In the genomic region with DNA sequence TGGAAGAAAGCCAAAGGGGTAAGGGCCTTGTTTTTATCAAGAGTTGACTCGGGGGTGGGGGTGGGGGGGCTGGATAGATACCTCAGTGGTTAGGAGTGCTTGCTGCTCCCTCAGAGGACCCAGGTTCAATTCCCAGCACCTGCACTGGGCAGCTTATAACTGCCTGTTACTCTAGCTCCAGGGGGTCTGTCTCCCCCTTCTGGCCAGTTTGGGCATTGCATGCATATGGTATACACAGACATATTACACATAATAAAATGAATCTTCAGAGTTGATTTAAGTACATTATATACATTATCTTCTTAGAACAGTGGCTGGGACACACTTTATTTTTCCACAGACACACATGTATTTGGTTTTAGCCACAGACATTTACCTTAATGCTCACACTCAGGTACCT, we compare ENCODE assay signal across 18 mouse cellular contexts.
DNase-seq lines count a peak whose midpoint lies in the region; ATAC-seq and TF ChIP-seq lines count a peak whose summit lies in the region.
"Had no signal": no experiment of that assay in that cellular context is flagged by ENCODE, and none has a peak within 500 bp of the region (broad histone marks: within the 10 kb centered on the region; RNA-seq: fewer than 3 reads in every experiment).

No protein-coding gene starts in this region.

- peaks cover 36% of the 10 kb centered on the region for H3K9me3 ChIP-seq in heart, embryonic 12.5 days (replicated peaks)
- no peaks in the 10 kb centered on the region for H3K9me3 ChIP-seq in lung, embryonic 14.5 days (ENCODE audit: low read depth, low read length)
- no peaks in the 10 kb centered on the region for H3K9me3 ChIP-seq in ES-Bruce4 (replicated peaks; ENCODE audit: control insufficient read depth, insufficient read depth, low read length, poor library complexity, severe bottlenecking)
- H3K9me3 ChIP-seq: forebrain, embryonic 15.5 days; heart, embryonic 15.5 days; limb, embryonic 10.5 days had no signal

- intact Hi-C loops in heart, adult 2 months (cut with DNase I) = no loop called here

- H3K9ac ChIP-seq in heart, adult 2 months (ENCODE audit: low read depth, low read length) = no peak overlapping the region
- no peak overlapping the region for H3K9ac ChIP-seq in heart, embryonic 12.5 days
- H3K9ac ChIP-seq in lung, embryonic 14.5 days = no peak overlapping the region
- H3K9ac ChIP-seq in ES-Bruce4 (ENCODE audit: low read depth, poor library complexity, severe bottlenecking) = no peak overlapping the region
- H3K9ac ChIP-seq: forebrain, embryonic 15.5 days; heart, embryonic 15.5 days; liver, embryonic 13.5 days; neural tube, embryonic 13.5 days had no signal

- no peaks in the 10 kb centered on the region for H3K27me3 ChIP-seq in heart, adult 2 months (ENCODE audit: control insufficient read depth, insufficient read depth, low read length)
- H3K27me3 ChIP-seq in heart, embryonic 12.5 days (replicated peaks) = no peaks in the 10 kb centered on the region
- H3K27me3 ChIP-seq in lung, embryonic 14.5 days (ENCODE audit: insufficient read depth, low read length) = no peaks in the 10 kb centered on the region
- H3K27me3 ChIP-seq in ES-Bruce4 (ENCODE audit: control insufficient read depth, insufficient read depth, low read length, poor library complexity, severe bottlenecking) = no peaks in the 10 kb centered on the region
- H3K27me3 ChIP-seq: forebrain, embryonic 15.5 days; heart, embryonic 15.5 days; liver, embryonic 13.5 days; neural tube, embryonic 13.5 days had no signal

- no peak overlapping the region for H3K4me2 ChIP-seq in heart, embryonic 12.5 days
- no peak overlapping the region for H3K4me2 ChIP-seq in lung, embryonic 14.5 days
- H3K4me2 ChIP-seq: forebrain, embryonic 15.5 days; heart, embryonic 15.5 days; liver, embryonic 13.5 days; neural tube, embryonic 13.5 days had no signal

- no peaks in the 10 kb centered on the region for H3K79me2 ChIP-seq in heart, adult 2 months (replicated peaks; ENCODE audit: control insufficient read depth, insufficient read depth, low read length)

- no peaks in the 10 kb centered on the region for H3K36me3 ChIP-seq in heart, adult 2 months (ENCODE audit: control insufficient read depth, insufficient read depth, low read length)
- no peaks in the 10 kb centered on the region for H3K36me3 ChIP-seq in heart, embryonic 12.5 days
- H3K36me3 ChIP-seq in lung, embryonic 14.5 days (ENCODE audit: insufficient read depth) = no peaks in the 10 kb centered on the region
- H3K36me3 ChIP-seq in ES-Bruce4 (ENCODE audit: control insufficient read depth, insufficient read depth, low read length, poor library complexity, severe bottlenecking) = no peaks in the 10 kb centered on the region
- H3K36me3 ChIP-seq: forebrain, embryonic 15.5 days; heart, embryonic 15.5 days; limb, embryonic 10.5 days; liver, embryonic 13.5 days; midbrain, embryonic 10.5 days; neural tube, embryonic 13.5 days had no signal

- no peak for ATAC-seq in heart, embryonic 12.5 days (ENCODE audit: insufficient number of reproducible peaks, low FRiP score)
- no peak for ATAC-seq in lung, embryonic 14.5 days (ENCODE audit: insufficient read depth)
- ATAC-seq: forebrain, embryonic 15.5 days had no signal

- no peak for TF ChIP-seq EP300 in heart, adult 2 months (IDR thresholded peaks at IDR 0.05; ENCODE audit: insufficient read depth, low read depth, low read length)
- TF ChIP-seq EP300 in ES-Bruce4 (IDR thresholded peaks at IDR 0.05; ENCODE audit: insufficient read depth, low read depth, low read length) = no peak

- no peak for DNase-seq in heart, adult 2 months
- DNase-seq in lung, embryonic 14.5 days = no peak
- DNase-seq in lung, postnatal 14 days = no peak
- DNase-seq in brain, embryonic 14.5 days (ENCODE audit: low read depth) = no peak
- DNase-seq in thymus, adult 18-20 months = no peak
- DNase-seq: adrenal gland, adult 8-10 months; cerebellum, adult 11-12 months; cerebellum, postnatal 25 days; liver, embryonic 13.5 days; lung, postnatal 36 days had no signal

- 64% methylated on average over 1 of the region's 1 CpGs for WGBS in heart, adult 2 months
- WGBS in heart, embryonic 12.5 days = 75% methylated on average over 1 of the region's 1 CpGs
- WGBS in lung, embryonic 14.5 days = 64% methylated on average over 1 of the region's 1 CpGs

- no peak overlapping the region for H3K27ac ChIP-seq in heart, adult 2 months
- H3K27ac ChIP-seq in heart, embryonic 12.5 days (ENCODE audit: poor library complexity, severe bottlenecking) = no peak overlapping the region
- H3K27ac ChIP-seq in lung, embryonic 14.5 days (ENCODE audit: low read depth) = no peak overlapping the region
- no peak overlapping the region for H3K27ac ChIP-seq in ES-Bruce4 (ENCODE audit: insufficient read depth, low read length)
- H3K27ac ChIP-seq: forebrain, embryonic 15.5 days; heart, embryonic 15.5 days; limb, embryonic 10.5 days; liver, embryonic 13.5 days; midbrain, embryonic 10.5 days; neural tube, embryonic 13.5 days had no signal

- TF ChIP-seq POLR2A in heart, adult 2 months (IDR thresholded peaks at IDR 0.05; ENCODE audit: insufficient read depth, low read depth, low read length) = no peak
- no peak for TF ChIP-seq POLR2A in ES-Bruce4 (IDR thresholded peaks at IDR 0.05; ENCODE audit: insufficient read depth, low read length)
- no peak for TF ChIP-seq POLR2A in brain, embryonic 14.5 days (IDR thresholded peaks at IDR 0.05; ENCODE audit: borderline replicate concordance, extremely low read depth, insufficient read depth, insufficient read length, poor library complexity, severe bottlenecking)

- peak; percentile 26; the same call in 1 of the 2 replicates for TF ChIP-seq CTCF in heart, adult 2 months (IDR thresholded peaks at IDR 0.05)
- TF ChIP-seq CTCF in lung, embryonic 14.5 days (IDR thresholded peaks at IDR 0.05; ENCODE audit: low read depth) = peak; percentile 42; the same call in 1 of the 2 replicates
- peak; percentile 32 for TF ChIP-seq CTCF in ES-Bruce4 (IDR thresholded peaks at IDR 0.05; ENCODE audit: low read depth, low read length)
- TF ChIP-seq CTCF in brain, embryonic 14.5 days (IDR thresholded peaks at IDR 0.05; ENCODE audit: borderline replicate concordance, extremely low read depth, insufficient read depth, insufficient read length) = peak; percentile 42; the same call in 1 of the 2 replicates

- H3K4me3 ChIP-seq in heart, adult 2 months = no peak overlapping the region
- H3K4me3 ChIP-seq in heart, embryonic 12.5 days = no peak overlapping the region
- no peak overlapping the region for H3K4me3 ChIP-seq in lung, embryonic 14.5 days (ENCODE audit: low read depth, low read length)
- H3K4me3 ChIP-seq in ES-Bruce4 (ENCODE audit: low read depth, low read length) = no peak overlapping the region
- H3K4me3 ChIP-seq: erythroblast, embryonic 14.5 days; forebrain, embryonic 15.5 days; heart, embryonic 15.5 days; limb, embryonic 10.5 days; liver, embryonic 13.5 days; midbrain, embryonic 10.5 days; neural tube, embryonic 13.5 days had no signal

- H3K4me1 ChIP-seq in heart, adult 2 months (ENCODE audit: control insufficient read depth, insufficient read depth, low read length) = no peaks in the 10 kb centered on the region
- H3K4me1 ChIP-seq in heart, embryonic 12.5 days (replicated peaks) = no peaks in the 10 kb centered on the region
- no peaks in the 10 kb centered on the region for H3K4me1 ChIP-seq in lung, embryonic 14.5 days (ENCODE audit: insufficient read depth)
- H3K4me1 ChIP-seq in ES-Bruce4 (ENCODE audit: control insufficient read depth, insufficient read depth, low read length) = no peaks in the 10 kb centered on the region
- H3K4me1 ChIP-seq: forebrain, embryonic 15.5 days; heart, embryonic 15.5 days; limb, embryonic 10.5 days; liver, embryonic 13.5 days; midbrain, embryonic 10.5 days; neural tube, embryonic 13.5 days had no signal
